Mouse (Mus musculus): Measurements from ENCODE around the gene Tlx3.

Gene Tlx3

GRCm38 (mm10) chr11:33151128-33151779 lies 52.1 kb downstream of the Tlx3 start:
- DNase-seq (ENCODE audit: low read depth, low spot score), result no peak

Data from brain, adult 2 months (tissue).